Mouse (Mus musculus) G1E (cell line): ENCODE measurements around the gene Lrrc47.

Experiments used
- CTCF ChIP-seq: IDR thresholded peaks from 2 replicates; pipeline ENCODE4 v1.5.1; 2012; ENCODE audit warnings: low read depth, low read length, inconsistent platforms, mixed read lengths
- GATA1 ChIP-seq: IDR thresholded peaks from 2 replicates; pipeline ENCODE4 v1.6.1; 2012; ENCODE audit warnings: borderline replicate concordance, low read length, inconsistent platforms, mixed read lengths

DNA sequence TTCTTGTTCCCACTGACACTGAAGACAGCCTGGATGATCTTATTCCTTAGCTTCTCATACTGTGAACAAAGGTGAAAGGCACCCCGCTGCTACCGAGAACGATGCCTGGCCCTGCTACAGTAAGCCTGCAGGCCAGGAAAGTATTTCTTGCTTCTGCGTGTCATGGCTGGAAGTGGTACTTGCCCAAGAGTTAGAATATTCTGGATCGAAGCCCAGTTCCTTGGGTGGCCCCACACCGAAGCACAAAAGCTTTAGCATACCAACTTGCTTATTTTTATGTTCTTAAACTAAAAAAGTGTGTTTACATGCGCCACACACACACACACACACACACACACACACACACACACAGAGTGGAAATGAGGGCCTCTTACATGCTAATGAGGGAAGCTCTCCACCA, 16.5 kb downstream of the Lrrc47 start:
- TF ChIP-seq CTCF (no peak), GATA1 (no peak)
